Mouse (Mus musculus): ENCODE measurements at regions not wholly inside any gene's neighbourhood (a gene's known extent, or its start where the extent isn't known, plus 50 kb on each side); places are given as distances from the start of the nearest gene placed in this dataset.
A peak's percentile ranks its signal among the peaks of the same experiment; 100 is the strongest.
"Not testable (repeated sequence)": the region's sequence is repeated elsewhere in the genome, so short reads cannot be mapped to it uniquely, and the experiment has no call there.

GRCm38 (mm10) chr1:35879388-35880093 lies 188.7 kb upstream of the Hs6st1 start:
- peak; percentile 96 for DNase-seq

GRCm38 (mm10) chr1:35880562-35881265 lies 187.5 kb upstream of the Hs6st1 start:
- no peak for DNase-seq

GRCm38 (mm10) chr1:35881521-35881920 lies 186.7 kb upstream of the Hs6st1 start:
- DNase-seq, result no peak

- no peak for DNase-seq
Measured at GRCm38 (mm10) chr1:35882101-35882500, 186.1 kb upstream of the Hs6st1 start.

- no peak for DNase-seq
Measured at GRCm38 (mm10) chr1:35889731-35890499, 178.3 kb upstream of the Hs6st1 start.

- DNase-seq, result no peak
Measured at GRCm38 (mm10) chr1:35890500-35890900, 177.7 kb upstream of the Hs6st1 start.

- no peak for DNase-seq
Measured at GRCm38 (mm10) chr1:35899536-35899935, 168.7 kb upstream of the Hs6st1 start.

- no peak for DNase-seq
Measured at GRCm38 (mm10) chr1:35904001-35904547, 164.1 kb upstream of the Hs6st1 start.

- DNase-seq, result no peak
Measured at GRCm38 (mm10) chr1:35913551-35913950, 154.6 kb upstream of the Hs6st1 start.

- DNase-seq, result not testable (repeated sequence)
Measured at GRCm38 (mm10) chr1:35914175-35914574, 154.0 kb upstream of the Hs6st1 start.

GRCm38 (mm10) chr1:35915526-35915925 lies 152.7 kb upstream of the Hs6st1 start:
- DNase-seq, result no peak

- DNase-seq, result no peak
Measured at GRCm38 (mm10) chr1:35919840-35920734, 148.1 kb upstream of the Hs6st1 start.

- no peak for DNase-seq
Measured at GRCm38 (mm10) chr1:35924796-35925195, 143.4 kb upstream of the Hs6st1 start.

- DNase-seq, result no peak
Measured at GRCm38 (mm10) chr1:35925301-35925700, 142.9 kb upstream of the Hs6st1 start.

GRCm38 (mm10) chr1:35926191-35927048 lies 141.8 kb upstream of the Hs6st1 start:
- no peak for DNase-seq

GRCm38 (mm10) chr1:35927049-35927415 lies 141.2 kb upstream of the Hs6st1 start:
- no peak for DNase-seq

GRCm38 (mm10) chr1:35930351-35930750 lies 137.8 kb upstream of the Hs6st1 start:
- no peak for DNase-seq

GRCm38 (mm10) chr1:35931056-35931455 lies 137.1 kb upstream of the Hs6st1 start:
- no peak for DNase-seq

GRCm38 (mm10) chr1:35933511-35933910 lies 134.7 kb upstream of the Hs6st1 start:
- DNase-seq, result no peak

GRCm38 (mm10) chr1:35935099-35935651 lies 133.0 kb upstream of the Hs6st1 start:
- DNase-seq, result peak; percentile 34

Data from layer of hippocampus, adult 9-11 months (tissue).